Mouse (Mus musculus) CH12.LX (cell line): ENCODE measurements around the gene Scaf11.

Experiments used
- BHLHE40 ChIP-seq: IDR thresholded peaks from 2 replicates; pipeline ENCODE4 v1.6.1; 2011; ENCODE audit warnings: mild to moderate bottlenecking, low read depth, low read length, improper control_type of control experiment
- CTCF ChIP-seq, 2 experiments: IDR thresholded peaks in 1 of 2; conservative IDR thresholded peaks in 1 of 2; 2 replicates each; pipeline ENCODE4 v1.5.1; 2011 to 2012; ENCODE audit warnings: low read depth in 2 of 2, low read length in 2 of 2, improper control_type of control experiment in 1 of 2, inconsistent platforms in 1 of 2, mild to moderate bottlenecking in 1 of 2, moderate library complexity in 1 of 2
- EP300 ChIP-seq: IDR thresholded peaks from 2 replicates; pipeline ENCODE4 v1.6.1; 2011; ENCODE audit warnings: low read length, improper control_type of control experiment
- MAX ChIP-seq: IDR thresholded peaks from 2 replicates; pipeline ENCODE4 v1.6.1; 2011; ENCODE audit warnings: low read length, improper control_type of control experiment
- MAZ ChIP-seq: IDR thresholded peaks from 2 replicates; pipeline ENCODE4 v1.6.1; 2012; ENCODE audit warnings: low read depth, mild to moderate bottlenecking, inconsistent platforms, low read length, improper control_type of control experiment, moderate library complexity
- NRF1 ChIP-seq: IDR thresholded peaks from 2 replicates; pipeline ENCODE4 v1.6.1; 2014; ENCODE audit warnings: low read depth, mild to moderate bottlenecking, inconsistent platforms, low read length, improper control_type of control experiment, moderate library complexity
- POLR2A ChIP-seq: IDR thresholded peaks from 2 replicates; pipeline ENCODE4 v1.6.1; 2011; ENCODE audit warnings: low read depth, mild to moderate bottlenecking, improper control_type of control experiment, low read length
- SMC3 ChIP-seq: IDR thresholded peaks from 2 replicates; pipeline ENCODE4 v1.6.1; 2011; ENCODE audit warnings: low read depth, low read length, improper control_type of control experiment
- TCF12 ChIP-seq: IDR thresholded peaks from 2 replicates; pipeline ENCODE4 v1.6.1; 2014; ENCODE audit warnings: low read depth, mild to moderate bottlenecking, inconsistent platforms, low read length, improper control_type of control experiment
- UBTF ChIP-seq: IDR thresholded peaks from 2 replicates; pipeline ENCODE4 v1.6.1; 2012; ENCODE audit warnings: low read depth, mild to moderate bottlenecking, inconsistent platforms, low read length, improper control_type of control experiment, moderate library complexity
- USF1 ChIP-seq: IDR thresholded peaks from 2 replicates; pipeline ENCODE4 v1.6.1; 2014; ENCODE audit warnings: low read depth, mild to moderate bottlenecking, inconsistent platforms, low read length, improper control_type of control experiment
- ZNF384 ChIP-seq: IDR thresholded peaks from 2 replicates; pipeline ENCODE4 v1.6.1; 2012; ENCODE audit warnings: low read depth, low read length, improper control_type of control experiment, inconsistent platforms

GRCm38 (mm10) chr15:96465076-96465475, 4.4 kb upstream of the Scaf11 start:
- TF ChIP-seq POLR2A, result no peak
- no peak for TF ChIP-seq TCF12
- no peak for TF ChIP-seq CTCF (conservative IDR thresholded peaks at IDR 0.05 in 1 of 2, IDR thresholded peaks at IDR 0.05 in 1 of 2; ENCODE audit: low read depth in 2 of 2, low read length in 2 of 2)
- no peak for TF ChIP-seq USF1
- no peak for TF ChIP-seq NRF1
- TF ChIP-seq MAZ, result no peak
- TF ChIP-seq SMC3, result no peak
- TF ChIP-seq EP300, result no peak
- TF ChIP-seq MAX, result no peak
- no peak for TF ChIP-seq BHLHE40
- no peak for TF ChIP-seq ZNF384
- TF ChIP-seq UBTF, result no peak
